Mouse (Mus musculus) bone marrow macrophage, adult 2 months (primary cell): ENCODE measurements around the gene Grb10. TPM values are rescaled to one million over a fixed set of nuclear protein-coding genes. Genes with fewer than 3 reads are reported as not detected.
A peak's percentile ranks its signal among the peaks of the same experiment; 100 is the strongest.

Experiments used
- H3K27ac ChIP-seq: 2 replicates; pipeline ENCODE4 v1.5.1; 2012; ENCODE audit warnings: low read depth, low read length; ENCODE audit not compliant: insufficient read depth
- H3K4me1 ChIP-seq: 2 replicates; pipeline ENCODE4 v1.6.1; 2012; ENCODE audit warnings: low read length; ENCODE audit not compliant: control insufficient read depth, insufficient read depth
- H3K4me3 ChIP-seq: 2 replicates; pipeline ENCODE4 v1.5.1; 2012; ENCODE audit warnings: mild to moderate bottlenecking, low read length, moderate library complexity; ENCODE audit not compliant: insufficient read depth
- CTCF ChIP-seq: IDR thresholded peaks from 2 replicates; pipeline ENCODE4 v1.5.1; 2012; ENCODE audit warnings: low read depth, mild to moderate bottlenecking, low read length, moderate library complexity
- POLR2A ChIP-seq: IDR thresholded peaks from 2 replicates; pipeline ENCODE4 v1.6.1; 2012; ENCODE audit warnings: mild to moderate bottlenecking, low read depth, low read length, borderline replicate concordance
- polyA plus RNA-seq: library from polyadenylated mRNA; stranded (reverse); fragments of >200 nt; gene quantifications from 2 replicates; pipeline ENCODE4 v1.2.4, GENCODE M21; 2012; ENCODE audit not compliant: missing spikeins, insufficient read depth, insufficient read length

Grb10 gene
- polyA plus RNA-seq, 1 experiment: 0.74 TPM

DNA sequence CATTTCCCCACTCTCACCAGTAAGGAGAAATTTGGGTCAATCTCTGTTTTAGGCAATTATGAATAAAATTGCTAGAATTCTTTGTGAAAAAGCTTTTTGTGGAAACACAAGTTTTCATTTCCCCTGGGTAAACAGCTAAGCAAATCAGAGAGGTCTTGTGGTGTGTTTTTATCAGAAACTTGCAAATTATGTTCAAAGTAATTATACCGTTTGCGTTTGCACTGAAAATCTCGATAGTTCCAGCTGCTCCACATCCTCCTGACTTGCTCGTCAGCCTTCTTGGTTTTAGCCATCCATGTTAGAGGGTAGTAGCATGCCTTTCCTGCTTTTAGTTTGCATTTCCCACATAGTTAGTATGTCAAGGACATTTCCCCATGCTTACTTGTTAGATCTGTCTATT lies 3.3 kb upstream of the Grb10 start:
- Histone ChIP-seq H3K4me1 (no peaks in the 10 kb centered on the region), H3K4me3 (no peak overlapping the region), H3K27ac (no peak overlapping the region)
- TF ChIP-seq POLR2A (no peak), CTCF (no peak)

DNA sequence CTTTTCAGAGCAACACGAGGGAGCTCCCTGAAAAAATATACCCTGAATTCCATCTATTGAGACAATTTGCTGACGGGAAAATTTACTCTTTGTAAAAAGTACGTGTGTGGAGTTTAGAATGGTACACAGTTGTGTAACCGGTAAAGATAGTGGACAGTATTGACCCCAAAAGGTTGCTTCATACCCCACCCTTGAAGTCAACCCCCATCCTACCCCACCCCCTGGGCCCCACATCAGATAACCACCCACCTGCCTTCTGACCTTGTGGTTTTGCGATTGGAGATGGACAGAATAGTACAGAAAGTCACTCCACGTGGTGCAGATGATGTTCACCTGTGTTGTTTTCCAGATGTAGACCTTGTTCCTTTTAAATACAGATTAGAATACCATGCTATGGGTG lies 2.9 kb upstream of the Grb10 start:
- no peak for TF ChIP-seq POLR2A
- no peak for TF ChIP-seq CTCF
- Histone ChIP-seq H3K4me3 (no peak overlapping the region), H3K4me1 (no peaks in the 10 kb centered on the region), H3K27ac (no peak overlapping the region)

DNA sequence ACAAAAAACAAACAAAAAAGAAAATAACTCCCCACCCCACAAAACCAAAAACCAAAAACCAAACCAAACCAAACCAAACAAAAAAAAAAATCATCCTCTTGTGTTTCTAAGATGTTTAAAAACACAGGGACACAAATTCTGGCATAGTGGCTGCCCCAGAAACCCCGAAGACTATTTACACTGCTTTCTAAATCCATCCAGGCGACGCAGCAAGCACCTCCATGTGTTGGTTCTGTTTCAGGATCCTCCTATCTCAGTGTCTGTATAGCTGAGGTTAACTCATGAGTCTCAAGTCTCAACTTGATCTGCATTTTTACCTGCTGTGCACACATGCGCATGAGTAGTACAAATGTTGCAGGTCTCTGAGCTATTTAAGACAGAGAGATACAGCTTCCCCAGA lies 1.9 kb upstream of the Grb10 start:
- H3K4me3 ChIP-seq: no peak overlapping the region
- TF ChIP-seq POLR2A: no peak
- TF ChIP-seq CTCF: no peak
- no peak overlapping the region for H3K27ac ChIP-seq
- H3K4me1 ChIP-seq: no peaks in the 10 kb centered on the region

DNA sequence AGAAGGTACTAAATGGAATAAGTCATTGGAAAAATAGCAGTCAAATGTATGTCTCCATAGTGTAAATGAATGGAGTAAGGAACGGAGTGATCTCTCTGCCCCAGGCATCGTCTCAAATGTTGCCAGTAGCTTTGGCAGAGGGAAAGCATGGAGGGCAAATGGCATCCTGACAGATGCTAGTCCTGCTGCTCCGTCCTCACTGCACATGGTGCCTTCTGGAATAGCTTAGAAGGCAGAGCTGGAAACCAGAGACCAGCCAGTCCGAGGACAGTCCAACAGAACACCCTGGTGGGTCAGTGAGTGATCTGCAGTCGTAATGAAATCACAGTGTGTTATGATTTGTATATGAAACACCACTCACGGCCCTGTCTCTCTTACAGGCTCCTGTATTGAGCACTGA lies 1.3 kb upstream of the Grb10 start:
- H3K4me1 ChIP-seq: no peaks in the 10 kb centered on the region
- TF ChIP-seq CTCF: no peak
- no peak for TF ChIP-seq POLR2A
- H3K4me3 ChIP-seq: no peak overlapping the region
- H3K27ac ChIP-seq: no peak overlapping the region

DNA sequence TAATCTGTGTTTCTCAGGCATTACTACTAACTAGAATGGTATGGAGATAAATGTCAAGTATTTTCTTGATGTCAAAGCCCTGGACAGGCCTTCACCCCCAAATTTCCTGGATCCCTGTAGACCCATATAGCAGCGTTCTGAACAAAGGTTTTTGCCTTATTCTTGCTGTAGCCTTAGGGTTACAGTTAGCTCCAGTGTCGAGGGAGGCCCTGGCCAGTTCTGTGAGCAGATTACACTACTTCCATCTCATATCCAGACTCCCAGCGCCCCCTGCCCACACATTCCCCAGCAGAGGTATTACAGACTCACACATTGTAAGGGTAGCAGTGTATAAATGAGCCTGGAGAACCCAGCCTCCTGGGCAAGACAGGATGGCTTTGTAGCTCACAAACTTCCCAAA lies 615 bp upstream of the Grb10 start:
- TF ChIP-seq CTCF (no peak), POLR2A (no peak)
- Histone ChIP-seq H3K27ac (no peak overlapping the region), H3K4me1 (no peaks in the 10 kb centered on the region), H3K4me3 (no peak overlapping the region)

DNA sequence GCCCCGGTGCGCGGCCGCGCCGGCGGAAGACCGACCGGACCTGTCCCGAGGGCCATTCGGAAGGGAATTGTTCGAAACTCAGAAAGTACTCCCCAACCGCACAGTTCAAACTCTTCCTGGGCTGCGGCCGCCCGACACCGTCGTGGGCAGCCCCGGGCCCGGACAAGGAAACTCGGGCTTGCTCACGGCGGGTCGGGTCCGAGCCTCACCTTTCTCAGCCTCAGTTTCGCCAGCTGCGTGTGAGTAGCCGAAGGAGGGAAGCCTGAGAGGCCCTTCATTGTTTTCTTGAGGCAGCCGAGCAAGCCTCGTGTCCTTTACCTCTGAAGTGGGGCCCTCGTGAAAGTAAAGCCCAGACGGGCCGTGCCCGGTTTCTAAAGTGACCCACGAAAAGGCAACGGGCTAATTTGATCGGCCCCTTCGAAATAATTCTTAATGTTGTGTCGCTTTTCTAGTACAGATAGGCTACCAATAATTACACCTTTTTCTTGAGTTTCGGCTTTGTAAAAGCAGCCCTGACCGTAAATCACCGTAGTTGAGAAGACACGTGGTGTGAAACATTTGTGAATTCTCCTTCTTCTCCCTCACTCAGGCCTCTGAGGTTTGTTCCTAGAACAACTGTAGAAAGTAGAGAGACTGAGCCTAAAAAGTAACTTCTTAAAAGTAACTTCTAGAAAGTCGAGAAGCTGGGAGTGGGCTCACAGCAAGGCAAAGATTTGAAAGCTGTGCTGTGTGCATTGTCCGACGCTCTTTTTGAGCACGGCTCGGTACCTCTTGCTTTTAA lies 604 bp downstream of the Grb10 start:
- Histone ChIP-seq H3K27ac (no peak overlapping the region), H3K4me1 (no peaks in the 10 kb centered on the region), H3K4me3 (no peak overlapping the region; the same call in 1 of the 2 replicates)
- no peak for TF ChIP-seq CTCF
- TF ChIP-seq POLR2A: no peak

DNA sequence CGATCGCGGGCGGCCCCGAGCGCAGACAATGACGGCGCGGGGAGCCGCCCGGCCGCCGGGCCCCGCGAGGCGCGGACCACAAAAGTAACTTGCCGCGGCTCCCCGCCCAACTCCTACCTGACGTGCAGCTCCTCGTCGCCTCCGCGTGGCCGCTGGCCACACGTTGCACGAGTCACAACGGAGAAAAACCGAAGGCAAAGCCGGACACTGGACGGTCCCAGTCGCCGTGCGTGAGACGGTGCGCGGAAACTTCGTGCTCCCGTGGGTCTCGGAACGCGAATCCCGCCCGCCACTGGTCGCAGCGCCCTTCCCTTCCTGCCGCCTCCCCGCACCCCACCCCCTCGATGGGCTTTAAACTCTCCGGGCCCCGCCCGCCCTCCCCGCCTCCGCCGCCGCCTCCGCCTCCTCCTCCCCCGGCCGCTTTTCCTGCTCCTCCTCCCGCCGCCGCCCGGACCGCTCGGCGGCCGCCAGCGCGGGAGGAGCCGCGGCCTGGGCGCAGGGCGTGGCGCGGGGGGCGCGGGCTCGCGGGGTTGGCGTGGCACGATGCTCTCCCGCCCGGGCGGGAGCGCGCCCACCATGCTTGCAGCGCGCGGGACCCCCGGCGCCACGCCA lies 1.3 kb downstream of the Grb10 start:
- TF ChIP-seq CTCF (no peak), POLR2A (no peak)
- Histone ChIP-seq H3K4me3 (peak overlapping the region; percentile 26; the same call in 1 of the 2 replicates), H3K4me1 (no peaks in the 10 kb centered on the region), H3K27ac (no peak overlapping the region)

DNA sequence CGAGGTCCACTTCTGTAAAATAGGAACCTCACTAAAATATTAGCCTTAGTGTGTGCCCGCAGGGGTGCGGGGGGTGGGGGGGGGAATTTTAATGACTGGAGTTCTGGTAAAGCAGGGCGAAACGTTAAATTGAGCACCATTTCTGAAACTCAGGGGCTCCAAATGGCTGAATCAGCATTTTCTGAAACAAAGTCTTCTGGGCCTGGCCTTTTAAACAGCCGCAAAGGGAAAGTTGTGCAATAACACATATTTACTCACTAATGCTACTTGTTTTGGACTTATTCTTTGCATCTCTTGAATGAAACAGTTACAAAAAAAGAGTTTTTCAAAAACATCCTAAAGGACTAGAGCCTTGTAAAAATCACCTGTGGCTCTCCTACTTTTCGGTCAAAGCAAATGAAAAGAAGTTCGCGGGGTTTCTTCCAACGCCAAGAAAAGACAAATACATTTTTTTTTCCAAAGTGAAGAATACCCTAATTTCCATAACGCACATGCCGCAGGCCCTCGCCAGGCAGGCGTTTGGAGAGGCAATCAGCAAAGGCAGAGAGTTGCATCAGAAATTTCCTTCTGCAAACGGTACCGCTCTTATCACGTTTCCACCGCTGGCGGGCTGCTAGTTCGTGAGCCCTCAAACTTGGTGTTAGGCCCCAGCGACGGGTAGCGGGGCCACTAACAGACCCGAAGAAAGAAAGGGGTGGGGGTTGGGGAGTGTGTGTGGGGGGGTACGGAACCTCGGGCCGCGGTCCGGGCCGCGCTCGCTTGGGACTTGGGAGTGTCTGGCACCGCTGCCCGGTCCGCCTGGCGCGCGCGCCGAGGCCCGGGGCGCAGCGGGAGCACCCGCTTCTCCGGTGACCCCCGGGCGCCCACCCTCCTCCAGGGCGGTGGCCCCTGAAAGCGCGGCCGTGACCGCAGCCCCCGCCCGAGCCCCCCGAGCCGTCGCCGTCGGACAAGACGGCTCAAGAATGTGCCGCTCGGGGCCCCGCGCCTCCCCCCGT lies 2.3 kb downstream of the Grb10 start:
- TF ChIP-seq POLR2A (no peak), CTCF (no peak)
- no peak overlapping the region for H3K4me3 ChIP-seq
- no peak overlapping the region for H3K27ac ChIP-seq
- H3K4me1 ChIP-seq: no peaks in the 10 kb centered on the region

DNA sequence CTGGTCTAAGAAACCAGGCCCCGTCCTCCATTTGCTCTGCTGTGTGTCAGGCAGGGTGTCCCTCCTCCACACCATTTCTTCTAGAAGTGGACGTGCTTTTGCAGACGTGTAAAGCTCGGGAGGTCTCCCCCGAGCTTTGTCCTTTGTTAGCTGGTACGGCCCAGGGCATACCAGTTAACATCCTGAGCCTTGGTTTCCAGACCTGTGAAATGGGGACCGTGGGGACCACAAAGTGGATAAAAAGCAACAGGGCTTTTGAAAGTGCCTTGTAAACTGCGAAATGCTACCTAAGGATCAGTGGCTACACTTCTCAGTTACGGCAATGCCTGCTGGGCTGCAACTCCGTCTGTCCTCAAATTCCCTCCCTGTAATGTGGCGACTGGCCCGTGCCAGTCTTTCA lies 3.2 kb downstream of the Grb10 start:
- H3K4me3 ChIP-seq: no peak overlapping the region
- no peak overlapping the region for H3K27ac ChIP-seq
- no peaks in the 10 kb centered on the region for H3K4me1 ChIP-seq
- TF ChIP-seq POLR2A: no peak
- no peak for TF ChIP-seq CTCF
